Mouse (Mus musculus) gonadal fat pad, adult 2 months (tissue): ENCODE data around the gene Spag6l. TPM values are rescaled to one million over a fixed set of nuclear protein-coding genes. Genes with fewer than 3 reads are reported as not detected.
A peak's percentile ranks its signal among the peaks of the same experiment; 100 is the strongest.
"Not testable (repeated sequence)": the region's sequence is repeated elsewhere in the genome, so short reads cannot be mapped to it uniquely, and the experiment has no call there.

Experiments
- DNase-seq: peaks from one replicate; pipeline ENCODE4 v3.0.0-alpha.2; 2012; ENCODE audit warnings: low read depth
- polyA plus RNA-seq: library from polyadenylated mRNA; depleted of rRNA; stranded (reverse); fragments of >200 nt; gene quantifications from 2 replicates; pipeline ENCODE4 v1.2.3, GENCODE M21; 2012; rRNA removed

Spag6l gene
- polyA plus RNA-seq = 1.5 and 3.0 TPM in 2 replicates

DNA sequence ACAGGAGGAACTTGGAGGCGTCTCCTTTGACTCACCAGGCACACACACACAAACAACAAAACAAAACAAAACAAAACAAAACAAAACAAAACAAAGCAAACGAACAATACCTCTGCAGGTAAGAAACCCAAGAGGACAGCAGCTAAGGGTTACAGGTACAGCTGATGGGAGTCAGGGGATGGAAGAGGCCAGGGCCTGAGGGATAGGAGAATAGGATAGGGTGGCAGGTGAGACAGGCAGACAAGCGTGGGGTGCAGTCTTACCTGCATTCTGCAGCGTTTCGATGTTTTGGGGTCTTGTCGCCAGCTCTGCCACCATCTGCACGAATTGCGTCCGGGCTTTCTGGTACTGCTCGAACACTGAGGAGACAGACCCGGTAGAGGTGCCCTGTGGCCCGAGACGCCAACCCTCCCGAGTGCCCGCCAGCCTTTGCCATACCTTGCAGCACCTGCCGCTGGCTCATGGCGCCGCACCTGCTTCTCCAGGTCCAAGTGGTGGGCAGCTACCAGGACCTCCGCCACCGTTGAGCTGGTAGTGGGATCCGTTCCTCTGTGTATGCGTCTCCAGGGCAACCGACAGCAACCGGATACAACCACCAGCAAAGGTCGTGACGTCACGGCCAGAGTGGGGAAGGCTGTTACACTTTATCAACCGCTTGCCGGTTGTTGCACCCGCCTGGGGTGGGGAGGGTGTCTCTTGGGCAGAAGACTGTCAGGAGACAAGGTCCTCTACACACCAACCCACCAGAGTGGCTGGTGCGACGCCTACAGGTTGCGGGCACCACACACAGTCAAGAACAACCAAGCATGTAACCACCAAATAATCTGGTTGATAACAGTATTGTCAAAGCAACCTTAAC is at the start of gene Spag6l:
Gene Spag6l (minus strand): TSS at position 700 of the 859 bp plus-strand sequence.
- DNase-seq = no peak

DNA sequence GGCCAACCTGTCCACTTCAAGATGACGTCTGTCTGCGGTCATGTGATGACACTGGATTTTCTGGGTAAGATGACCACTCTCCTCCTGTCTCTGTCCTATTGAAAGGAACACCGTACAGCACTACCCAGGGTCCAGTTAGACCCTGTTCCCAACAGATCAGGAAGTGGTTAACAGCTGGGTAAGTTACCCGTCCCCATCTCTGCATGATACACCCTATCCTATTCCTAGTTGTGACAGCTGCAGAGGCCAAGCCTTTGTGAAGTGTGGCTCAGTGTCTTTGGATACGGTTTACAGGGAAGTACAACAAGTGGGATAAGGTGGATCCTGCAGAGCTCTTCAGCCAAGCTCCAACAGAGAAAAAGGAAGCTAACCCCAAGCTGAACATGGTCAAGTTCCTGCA is 49.8 kb upstream of the Spag6l start:
- DNase-seq = no peak

DNA sequence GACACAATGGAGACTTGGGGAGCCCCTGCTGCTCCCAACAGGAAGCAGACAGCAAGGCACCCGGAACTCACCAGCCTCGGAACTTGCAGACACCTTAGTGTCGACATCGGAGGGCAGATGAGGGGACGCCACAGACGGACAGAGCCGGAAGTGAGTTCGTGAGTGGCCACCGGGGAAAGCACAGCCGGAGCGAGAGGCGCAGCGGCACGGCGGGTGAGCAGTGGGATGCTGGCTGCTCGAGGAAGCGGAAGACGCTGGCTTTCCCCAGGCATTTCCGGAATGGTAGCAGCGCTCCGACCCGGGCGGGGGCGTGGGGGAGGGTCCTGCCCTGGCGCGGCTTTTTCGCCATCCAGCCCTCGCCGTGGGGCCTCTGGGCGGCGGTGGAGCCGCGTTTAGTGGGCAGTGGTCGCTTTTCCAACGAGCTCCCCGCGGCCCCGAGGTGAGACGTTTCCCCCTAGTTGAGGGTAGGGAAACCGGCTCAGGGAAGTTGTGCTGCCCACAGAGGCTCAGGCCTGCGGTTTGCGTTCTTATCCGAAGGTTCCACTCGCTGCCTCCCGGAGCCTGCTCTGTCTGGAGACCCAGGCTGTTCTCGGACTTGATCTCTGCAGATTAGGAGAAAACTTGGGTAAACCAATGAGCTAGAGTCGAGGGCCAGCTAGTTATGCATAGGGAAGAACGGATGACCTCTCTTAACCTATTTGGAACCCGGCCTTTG is 41.5 kb upstream of the Spag6l start, which contains the start of the genes Top3b and Vpreb1:
Gene Top3b (plus strand): TSS at position 120 of the 715 bp plus-strand sequence.
Gene Vpreb1 (minus strand): TSS at position 227 of the 715 bp plus-strand sequence.
- peak; percentile 57 for DNase-seq

GRCm38 (mm10) chr16:16870241-16870616 is 41.0 kb upstream of the Spag6l start:
- no peak for DNase-seq

- DNase-seq = peak; percentile 63
These were observed 36.7 kb upstream of the Spag6l start for GRCm38 (mm10) chr16:16865696-16866561.

DNA sequence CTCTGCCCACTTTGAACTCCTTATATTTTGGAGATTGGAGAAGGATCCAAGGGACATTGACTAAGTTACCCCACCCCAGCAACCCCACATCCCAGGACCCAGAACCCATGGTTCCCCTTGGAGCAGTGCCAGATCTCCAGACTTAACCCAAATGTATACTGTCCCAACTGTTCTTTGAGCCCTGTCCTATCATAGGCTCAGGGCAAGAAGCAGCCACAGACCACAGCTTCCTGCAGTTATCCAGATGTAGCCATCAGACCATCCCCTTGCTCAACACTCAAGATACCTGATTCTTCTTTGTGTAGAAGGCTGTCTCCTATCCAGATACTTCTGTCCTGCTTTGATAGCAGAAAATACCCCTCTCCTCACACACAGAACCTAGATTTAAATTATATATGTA is 36.0 kb upstream of the Spag6l start:
- DNase-seq = no peak

GRCm38 (mm10) chr16:16863978-16864377 is 34.7 kb upstream of the Spag6l start, which contains the start of gene Igll1:
Igll1 (minus strand) TSS chr16:16863985.
- no peak for DNase-seq

DNA sequence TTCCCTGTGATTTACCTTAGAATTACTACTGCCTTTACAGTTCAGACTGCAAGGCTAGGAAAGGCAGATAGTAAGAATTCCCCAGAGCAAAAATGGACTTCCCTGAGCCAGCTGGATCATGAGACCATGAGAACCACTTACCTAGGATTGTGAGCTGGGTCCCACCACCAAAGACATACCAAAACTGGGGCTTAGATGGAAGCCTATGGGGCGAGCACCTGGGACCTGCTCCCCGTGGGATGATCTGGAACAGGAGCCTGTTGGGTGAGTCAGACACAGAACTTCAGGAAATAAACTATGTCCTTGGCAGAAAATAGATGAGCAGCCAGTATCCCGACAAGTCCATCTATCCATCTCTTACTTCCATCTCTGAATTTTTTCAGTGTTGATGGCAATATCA is 33.0 kb upstream of the Spag6l start:
- no peak for DNase-seq

- no peak for DNase-seq
These were observed 27.6 kb upstream of the Spag6l start for GRCm38 (mm10) chr16:16856731-16857476.

GRCm38 (mm10) chr16:16856054-16856453 is 26.8 kb upstream of the Spag6l start:
- DNase-seq = not testable (repeated sequence)

- DNase-seq = no peak
These were observed 26.3 kb upstream of the Spag6l start for GRCm38 (mm10) chr16:16855541-16855940.

DNA sequence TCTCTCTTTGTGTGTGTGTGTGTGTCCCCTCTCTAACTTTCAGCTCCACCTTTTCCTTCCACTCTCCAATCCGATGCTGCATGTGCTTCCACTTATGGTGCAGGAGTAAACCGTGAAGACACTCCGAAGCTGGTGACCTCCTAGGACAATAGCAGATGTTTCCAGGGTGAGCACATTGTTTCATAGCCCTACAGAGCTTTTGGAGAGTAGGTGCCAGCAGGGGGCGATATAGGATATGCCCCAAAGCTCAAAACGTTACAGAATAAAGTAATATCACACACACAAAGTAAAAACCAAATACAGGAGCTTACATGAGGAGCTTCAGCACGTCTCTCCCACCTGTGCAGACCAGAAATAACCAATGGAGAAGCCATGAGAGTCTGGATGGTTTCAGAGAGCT is 25.6 kb upstream of the Spag6l start:
- DNase-seq = peak; percentile 13

DNA sequence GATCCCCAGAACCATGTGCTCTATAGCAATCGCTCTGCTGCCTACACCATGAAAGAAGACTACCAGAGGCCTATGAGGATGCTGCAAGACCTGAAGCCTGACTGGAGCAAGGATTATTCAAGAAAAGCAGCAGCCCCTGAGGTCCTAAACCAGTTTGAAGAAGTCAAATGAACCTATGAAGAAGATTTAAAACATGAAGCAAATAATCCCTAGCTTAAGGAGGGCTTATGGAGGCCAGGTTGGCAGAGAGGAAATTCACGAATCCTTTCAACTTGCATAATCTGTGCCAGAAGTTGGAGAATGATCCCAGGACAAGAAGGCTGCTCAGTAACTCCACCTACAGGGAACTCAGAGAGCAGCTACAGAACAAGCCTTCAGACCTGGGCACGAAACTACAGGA is 23.2 kb upstream of the Spag6l start:
- peak; percentile 76 for DNase-seq

- DNase-seq = no peak
These were observed 19.9 kb upstream of the Spag6l start for GRCm38 (mm10) chr16:16849196-16849595.

DNA sequence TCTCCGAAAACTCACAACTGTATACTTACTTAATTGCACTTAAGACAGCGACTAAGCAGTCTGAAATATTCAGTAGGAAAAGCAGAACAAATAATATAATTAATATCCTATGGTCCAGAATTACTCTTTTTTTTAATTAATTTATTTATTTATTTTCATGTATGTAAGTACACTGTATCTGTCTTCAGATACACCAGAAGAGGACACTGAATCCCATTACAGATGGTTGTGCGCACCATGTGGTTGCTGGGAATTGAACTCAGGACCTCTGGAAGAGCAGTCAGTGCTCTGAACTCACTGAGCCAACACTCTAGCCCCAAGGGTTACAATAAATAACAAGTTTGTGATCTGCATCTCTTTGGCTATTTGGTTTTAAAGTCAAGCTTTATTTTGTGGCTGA is 415 bp upstream of the Spag6l start:
- DNase-seq = no peak

DNA sequence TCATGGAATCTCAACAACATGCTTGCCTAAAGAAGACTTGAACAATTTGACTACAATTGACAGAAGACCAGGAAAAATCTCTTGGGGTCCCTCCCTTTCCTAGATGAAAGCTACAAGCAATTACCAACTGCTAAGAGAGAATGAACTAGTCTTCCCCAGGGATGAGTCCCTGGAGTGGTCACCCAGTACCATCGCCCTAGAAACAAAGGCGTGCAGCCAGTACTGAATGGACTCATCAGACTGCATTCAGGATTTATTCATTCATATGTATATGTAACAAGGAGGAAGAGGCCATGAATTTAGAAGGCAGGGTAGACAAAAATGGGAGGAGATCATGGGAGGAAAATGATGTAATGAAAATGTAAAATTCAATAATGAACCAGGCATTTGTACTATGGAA is 3.0 kb downstream of the Spag6l start:
- no peak for DNase-seq

DNA sequence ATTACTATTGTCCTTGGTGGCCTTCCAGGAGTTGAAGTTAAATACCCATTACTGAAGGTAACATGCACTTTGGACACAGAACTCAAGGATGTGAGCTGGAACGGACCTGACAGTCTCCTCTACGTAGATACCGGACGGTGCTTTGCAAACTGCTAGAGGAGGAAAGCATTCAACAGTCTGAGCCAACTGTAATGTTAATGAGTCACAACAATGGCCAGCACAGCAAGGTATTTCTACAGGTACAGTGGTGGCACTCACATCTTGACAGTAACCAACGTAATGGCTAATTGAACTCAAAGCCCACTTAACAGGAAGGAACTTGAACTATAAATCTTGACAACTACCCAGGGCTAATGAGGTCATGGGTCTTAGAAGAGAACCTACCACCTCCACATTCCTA is 3.8 kb downstream of the Spag6l start:
- no peak for DNase-seq

GRCm38 (mm10) chr16:16806325-16806724 is 22.9 kb downstream of the Spag6l start:
- DNase-seq = no peak
